Comparison of ENCODE assay signal across 9 mouse cellular contexts in the genomic region with DNA sequence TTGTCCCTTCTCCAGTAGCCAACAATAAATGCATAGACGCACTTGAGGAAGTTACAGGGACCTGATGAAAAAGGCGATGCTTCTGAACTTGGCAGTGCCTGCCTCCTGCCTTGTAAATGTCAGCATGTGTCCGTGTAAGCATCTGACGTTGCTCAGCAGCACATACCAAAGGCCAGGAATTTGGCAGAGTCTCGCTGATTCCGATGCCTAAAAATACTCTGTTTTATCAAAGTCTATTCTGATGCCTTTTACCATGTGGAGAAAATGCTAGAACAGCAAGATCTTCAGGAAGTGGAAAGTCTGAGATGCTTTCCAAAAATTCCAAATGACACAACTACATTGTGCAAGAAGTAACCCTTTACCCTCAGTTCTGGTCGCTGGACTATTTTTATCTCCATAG.
DNase-seq lines count a peak whose midpoint lies in the region; ATAC-seq and TF ChIP-seq lines count a peak whose summit lies in the region.
"Had no signal": no experiment of that assay in that cellular context is flagged by ENCODE, and none has a peak within 500 bp of the region (broad histone marks: within the 10 kb centered on the region; RNA-seq: fewer than 3 reads in every experiment).

No protein-coding gene starts in this region.

- H3K4me3 ChIP-seq in heart, embryonic 10.5 days: no peak overlapping the region
- no peak overlapping the region for H3K4me3 ChIP-seq in layer of hippocampus, adult 2 months
- H3K4me3 ChIP-seq in stomach, postnatal 0 days (ENCODE audit: low read depth, low read length): no peak overlapping the region
- H3K4me3 ChIP-seq: liver, embryonic 15.5 days had no signal

- no peaks in the 10 kb centered on the region for H3K27me3 ChIP-seq in heart, embryonic 10.5 days (ENCODE audit: insufficient read depth, poor library complexity, severe bottlenecking)
- no peaks in the 10 kb centered on the region for H3K27me3 ChIP-seq in stomach, postnatal 0 days (ENCODE audit: control insufficient read depth, insufficient read depth, low read length)
- H3K27me3 ChIP-seq: liver, embryonic 15.5 days had no signal

- no peak for TF ChIP-seq CTCF in layer of hippocampus, adult 2 months (conservative IDR thresholded peaks at IDR 0.05)
- TF ChIP-seq CTCF in stomach, postnatal 0 days (IDR thresholded peaks at IDR 0.05; ENCODE audit: low read depth): no peak

- no peak overlapping the region for H3K4me2 ChIP-seq in stomach, postnatal 0 days (replicated peaks; ENCODE audit: low read depth)
- H3K4me2 ChIP-seq: liver, embryonic 15.5 days had no signal

- TF ChIP-seq EP300 in stomach, postnatal 0 days (optimal IDR thresholded peaks at IDR 0.05): peak; percentile 65

- ATAC-seq in stomach, postnatal 0 days (ENCODE audit: low FRiP score, low TSS enrichment): peak; percentile 84; the same call in 1 of the 2 replicates

- 20% methylated on average over 7 of the region's 7 CpGs for WGBS in heart, embryonic 10.5 days
- WGBS in stomach, postnatal 0 days: 44% methylated on average over 7 of the region's 7 CpGs

- H3K9me3 ChIP-seq in heart, embryonic 10.5 days: no peaks in the 10 kb centered on the region
- H3K9me3 ChIP-seq in stomach, postnatal 0 days (ENCODE audit: control insufficient read depth, low read length): no peaks in the 10 kb centered on the region
- H3K9me3 ChIP-seq: liver, embryonic 15.5 days had no signal

- no peaks in the 10 kb centered on the region for H3K36me3 ChIP-seq in heart, embryonic 10.5 days
- H3K36me3 ChIP-seq in stomach, postnatal 0 days (ENCODE audit: control insufficient read depth, insufficient read depth, low read length): no peaks in the 10 kb centered on the region
- H3K36me3 ChIP-seq: liver, embryonic 15.5 days had no signal

- peak overlapping the region; percentile 85 for H3K27ac ChIP-seq in heart, embryonic 10.5 days
- peak overlapping the region; percentile 51 for H3K27ac ChIP-seq in layer of hippocampus, adult 2 months
- H3K27ac ChIP-seq in stomach, postnatal 0 days (replicated peaks): peak overlapping the region; percentile 35; the same call in 1 of the 2 replicates
- H3K27ac ChIP-seq: liver, embryonic 15.5 days had no signal

- DNase-seq in cerebellum, adult 11-12 months: peak; percentile 40
- no peak for DNase-seq in cerebellum, postnatal 4 days (ENCODE audit: low spot score in 2 of 2)
- DNase-seq in ovary, postnatal 36 days (ENCODE audit: low spot score): peak; percentile 29
- DNase-seq in ovary, postnatal 14 days (ENCODE audit: low spot score): no peak
- peak; percentile 86 for DNase-seq in heart, embryonic 10.5 days (ENCODE audit: low spot score)
- peak; percentile 29 to 52 for DNase-seq in layer of hippocampus, adult 2 months (ENCODE audit: low spot score in 2 of 2)
- peak; percentile 33 for DNase-seq in stomach, postnatal 0 days (ENCODE audit: low spot score)
- DNase-seq in right cerebral cortex, postnatal 14 days: no peak

- H3K9ac ChIP-seq in stomach, postnatal 0 days (ENCODE audit: low read length): no peak overlapping the region
- H3K9ac ChIP-seq: liver, embryonic 15.5 days had no signal

- H3K4me1 ChIP-seq in heart, embryonic 10.5 days: peaks cover 20% of the 10 kb centered on the region
- no peaks in the 10 kb centered on the region for H3K4me1 ChIP-seq in stomach, postnatal 0 days (replicated peaks; ENCODE audit: control insufficient read depth, insufficient read depth)
- H3K4me1 ChIP-seq: liver, embryonic 15.5 days had no signal

Comparison
In these comparisons a context has a peak if more than half of its experiments do, and no peak if none do; other contexts are left out.
1. DNase-seq: peak in cerebellum, adult 11-12 months (single experiment), ovary, postnatal 36 days (single experiment), heart, embryonic 10.5 days (single experiment), layer of hippocampus, adult 2 months (2 of 2) and stomach, postnatal 0 days (single experiment); none in cerebellum, postnatal 4 days (0 of 2), ovary, postnatal 14 days (single experiment) and right cerebral cortex, postnatal 14 days (single experiment).
2. H3K27ac ChIP-seq: peak in every context shown above with its lines; median percentile 85 in heart, embryonic 10.5 days; 51 in layer of hippocampus, adult 2 months; 35 in stomach, postnatal 0 days.